8 mouse cellular contexts compared by ENCODE assay signal in genomic region chr13:34652353-34653241, GRCm38 (mm10). TPM values are rescaled to one million over a fixed set of nuclear protein-coding genes. Genes with fewer than 3 reads are reported as not detected.
DNase-seq lines count a peak whose midpoint lies in the region; ATAC-seq lines count a peak whose summit lies in the region.

No protein-coding gene starts in this region.

- peak overlapping the region; percentile 88 for H3K4me2 ChIP-seq in forebrain, embryonic 12.5 days
- peak overlapping the region; percentile 96 for H3K4me2 ChIP-seq in heart, embryonic 16.5 days (ENCODE audit: low read depth, low read length)
- H3K4me2 ChIP-seq in neural tube, embryonic 15.5 days: peak overlapping the region; percentile 98

- WGBS in forebrain, embryonic 12.5 days: under 1% methylated on average over 101 of the region's 105 CpGs
- under 1% methylated on average over 104 of the region's 105 CpGs for WGBS in heart, embryonic 16.5 days
- under 1% methylated on average over 101 of the region's 105 CpGs for WGBS in neural tube, embryonic 15.5 days

- H3K36me3 ChIP-seq in forebrain, embryonic 12.5 days (replicated peaks): no peaks in the 10 kb centered on the region
- no peaks in the 10 kb centered on the region for H3K36me3 ChIP-seq in heart, embryonic 16.5 days (ENCODE audit: control insufficient read depth, insufficient read depth)
- no peaks in the 10 kb centered on the region for H3K36me3 ChIP-seq in neural tube, embryonic 15.5 days

- H3K4me3 ChIP-seq in forebrain, embryonic 12.5 days (replicated peaks): peak overlapping the region; percentile 55
- peak overlapping the region; percentile 80 for H3K4me3 ChIP-seq in heart, embryonic 16.5 days (ENCODE audit: low read length)
- H3K4me3 ChIP-seq in neural tube, embryonic 15.5 days (replicated peaks): peak overlapping the region; percentile 57

- H3K27ac ChIP-seq in forebrain, embryonic 12.5 days: no peak overlapping the region
- H3K27ac ChIP-seq in heart, embryonic 16.5 days (ENCODE audit: low read length): peak overlapping the region; percentile 91
- peak overlapping the region; percentile 52; the same call in 1 of the 2 replicates for H3K27ac ChIP-seq in neural tube, embryonic 15.5 days (replicated peaks)

- peak; percentile 27 to 41 for DNase-seq in cerebellum, postnatal 25 days
- DNase-seq in cerebellum, adult 18-20 months: no peak
- DNase-seq in kidney, postnatal 10 days: peak; percentile 88
- peak; percentile 92 to 93 for DNase-seq in lung, adult 18-20 months
- DNase-seq in testis, postnatal 14 days (ENCODE audit: low spot score): peak; percentile 49

- H3K9me3 ChIP-seq in forebrain, embryonic 12.5 days: no peaks in the 10 kb centered on the region
- no peaks in the 10 kb centered on the region for H3K9me3 ChIP-seq in heart, embryonic 16.5 days (replicated peaks; ENCODE audit: control insufficient read depth, low read length)
- H3K9me3 ChIP-seq in neural tube, embryonic 15.5 days (replicated peaks): no peaks in the 10 kb centered on the region

- H3K9ac ChIP-seq in forebrain, embryonic 12.5 days: peak overlapping the region; percentile 53
- peak overlapping the region; percentile 88 for H3K9ac ChIP-seq in heart, embryonic 16.5 days (ENCODE audit: low read length)
- peak overlapping the region; percentile 52 for H3K9ac ChIP-seq in neural tube, embryonic 15.5 days (replicated peaks)

- H3K4me1 ChIP-seq in forebrain, embryonic 12.5 days: peaks cover 24% of the 10 kb centered on the region
- H3K4me1 ChIP-seq in heart, embryonic 16.5 days (ENCODE audit: control insufficient read depth, insufficient read depth, low read length): peaks cover 16% of the 10 kb centered on the region
- H3K4me1 ChIP-seq in neural tube, embryonic 15.5 days: peaks cover 34% of the 10 kb centered on the region

- ATAC-seq in forebrain, embryonic 12.5 days (ENCODE audit: low FRiP score): peak; percentile 58
- ATAC-seq in heart, embryonic 16.5 days (replicated peaks; ENCODE audit: extremely low read depth, insufficient read depth, low FRiP score): peak; percentile 73
- peak; percentile 70 for ATAC-seq in neural tube, embryonic 15.5 days (ENCODE audit: low FRiP score)

- H3K27me3 ChIP-seq in forebrain, embryonic 12.5 days: peaks cover 80% of the 10 kb centered on the region
- peaks cover 4% of the 10 kb centered on the region; the same call in 1 of the 2 replicates for H3K27me3 ChIP-seq in heart, embryonic 16.5 days (ENCODE audit: control insufficient read depth, insufficient read depth, low read length)
- peaks cover 40% of the 10 kb centered on the region for H3K27me3 ChIP-seq in neural tube, embryonic 15.5 days (replicated peaks)

RNA-seq across cellular contexts. Expression of gene Pxdc1, which starts 0.7 kb away (rescaled TPM):
- polyA plus RNA-seq in forebrain, embryonic 12.5 days (2016; fragmentation: Nextera tagmentation; extraction: Ambion mirVana): 5.5 and 5.9 TPM in 2 replicates
- polyA plus RNA-seq in heart, embryonic 16.5 days (2015; fragmentation: Nextera tagmentation; extraction: Ambion mirVana): 19.3 and 21.2 TPM in 2 replicates
- 8.9 and 9.8 TPM in 2 replicates for polyA plus RNA-seq in neural tube, embryonic 15.5 days (2015; fragmentation: Nextera tagmentation; extraction: Ambion mirVana)

Comparison
In these comparisons a context has a peak if more than half of its experiments do, and no peak if none do; other contexts are left out.
1. DNase-seq: peak in cerebellum, postnatal 25 days (2 of 2), kidney, postnatal 10 days (single experiment), lung, adult 18-20 months (2 of 2) and testis, postnatal 14 days (single experiment); none in cerebellum, adult 18-20 months (0 of 2).
2. Peak in every context shown above with its lines, with median percentiles within 50 percentile points of each other: ATAC-seq, H3K4me2 ChIP-seq, H3K4me3 ChIP-seq and H3K9ac ChIP-seq.